Comparison of ENCODE assay signal across 8 mouse cellular contexts in genomic region chr15:100686989-100687388, GRCm38 (mm10). TPM values are rescaled to one million over a fixed set of nuclear protein-coding genes. Genes with fewer than 3 reads are reported as not detected.
DNase-seq lines count a peak whose midpoint lies in the region; ATAC-seq and TF ChIP-seq lines count a peak whose summit lies in the region.

No protein-coding gene starts in this region.

- H3K27ac ChIP-seq in left cerebral cortex, adult 2 months: no peak overlapping the region
- peak overlapping the region; percentile 45; the same call in 1 of the 2 replicates for H3K27ac ChIP-seq in stomach, postnatal 0 days (replicated peaks)
- no peak overlapping the region for H3K27ac ChIP-seq in forebrain, embryonic 11.5 days (ENCODE audit: low read depth, low read length)

- no peaks in the 10 kb centered on the region for H3K27me3 ChIP-seq in stomach, postnatal 0 days (ENCODE audit: control insufficient read depth, insufficient read depth, low read length)
- no peaks in the 10 kb centered on the region for H3K27me3 ChIP-seq in forebrain, embryonic 11.5 days (ENCODE audit: control insufficient read depth, insufficient read depth, low read length)

- no peak overlapping the region for H3K9ac ChIP-seq in stomach, postnatal 0 days (ENCODE audit: low read length)
- no peak overlapping the region for H3K9ac ChIP-seq in forebrain, embryonic 11.5 days (ENCODE audit: low read length)

- DNase-seq in left cerebral cortex, adult 2 months (ENCODE audit: extremely low spot score in 1 of 2, low spot score in 2 of 2): peak; percentile 28 to 58
- DNase-seq in left cerebral cortex, postnatal 10 days (ENCODE audit: extremely low spot score in 1 of 2, low spot score in 2 of 2): no peak
- peak; percentile 57 to 63 for DNase-seq in adrenal gland, adult 18-20 months (ENCODE audit: low spot score in 2 of 2)
- peak; percentile 58 for DNase-seq in liver
- DNase-seq in stomach, postnatal 0 days (ENCODE audit: low spot score): peak; percentile 73
- DNase-seq in forebrain, embryonic 11.5 days (ENCODE audit: low spot score): no peak
- no peak for DNase-seq in cerebellum, postnatal 14 days
- no peak for DNase-seq in heart, postnatal 14 days

- H3K4me1 ChIP-seq in stomach, postnatal 0 days (replicated peaks; ENCODE audit: control insufficient read depth, insufficient read depth): no peaks in the 10 kb centered on the region; the same call in 1 of the 2 replicates
- H3K4me1 ChIP-seq in forebrain, embryonic 11.5 days (replicated peaks; ENCODE audit: control insufficient read depth, insufficient read depth, low read length): no peaks in the 10 kb centered on the region

- intact Hi-C loops in left cerebral cortex, adult 2 months (cut with DNase I): no loop called here
- intact Hi-C loops in left cerebral cortex, postnatal 10 days (cut with DNase I): loop anchor here (10.0 kb wide), 1 partner anchor 162 kb away; no protein-coding TSS in a partner anchor
- intact Hi-C loops in heart, postnatal 14 days (cut with DNase I): loop anchor here (2.0 to 10.0 kb wide), 2 partner anchors 62 to 152 kb away; no protein-coding TSS in a partner anchor

- H3K4me2 ChIP-seq in stomach, postnatal 0 days (replicated peaks; ENCODE audit: low read depth): peak overlapping the region; percentile 31
- no peak overlapping the region for H3K4me2 ChIP-seq in forebrain, embryonic 11.5 days (ENCODE audit: low read depth, low read length, severe bottlenecking)

- TF ChIP-seq EP300 in stomach, postnatal 0 days (optimal IDR thresholded peaks at IDR 0.05): no peak

- no peaks in the 10 kb centered on the region for H3K36me3 ChIP-seq in stomach, postnatal 0 days (ENCODE audit: control insufficient read depth, insufficient read depth, low read length)
- no peaks in the 10 kb centered on the region for H3K36me3 ChIP-seq in forebrain, embryonic 11.5 days (ENCODE audit: control insufficient read depth, insufficient read depth, low read length)

- peak; percentile 62; the same call in 1 of the 2 replicates for ATAC-seq in stomach, postnatal 0 days (ENCODE audit: low FRiP score, low TSS enrichment)
- ATAC-seq in forebrain, embryonic 11.5 days (replicated peaks; ENCODE audit: low FRiP score): no peak

- H3K9me3 ChIP-seq in stomach, postnatal 0 days (ENCODE audit: control insufficient read depth, low read length): no peaks in the 10 kb centered on the region; the same call in 1 of the 2 replicates
- peaks cover 7% of the 10 kb centered on the region; the same call in 1 of the 2 replicates for H3K9me3 ChIP-seq in forebrain, embryonic 11.5 days (ENCODE audit: control insufficient read depth, low read length)

- no peak for TF ChIP-seq CTCF in left cerebral cortex, adult 2 months (IDR thresholded peaks at IDR 0.05)
- TF ChIP-seq CTCF in stomach, postnatal 0 days (IDR thresholded peaks at IDR 0.05; ENCODE audit: low read depth): no peak

- H3K4me3 ChIP-seq in left cerebral cortex, adult 2 months: no peak overlapping the region
- H3K4me3 ChIP-seq in stomach, postnatal 0 days (ENCODE audit: low read depth, low read length): no peak overlapping the region
- H3K4me3 ChIP-seq in forebrain, embryonic 11.5 days (ENCODE audit: low read depth, low read length): no peak overlapping the region

- 18% methylated on average over 12 of the region's 12 CpGs for WGBS in stomach, postnatal 0 days
- WGBS in forebrain, embryonic 11.5 days: 67% methylated on average over 12 of the region's 12 CpGs

RNA-seq across cellular contexts. Expression of gene Cela1, which starts 0.7 kb away (rescaled TPM):
- total RNA-seq in left cerebral cortex, adult 2 months (2021): 1 to 10 TPM; 2.4 to 3.3 TPM
- 1 to 10 TPM; 1.6 to 2.2 TPM for total RNA-seq in left cerebral cortex, postnatal 10 days (2021)
- total RNA-seq in adrenal gland, adult 18-20 months (2021): 10 to 100 TPM; 46.7 to 87.1 TPM
- polyA plus RNA-seq in stomach, postnatal 0 days (2015; fragmentation: Nextera tagmentation; extraction: Ambion mirVana): 22.3 and 24.1 TPM in 2 replicates
- 1.1 and 1.3 TPM in 2 replicates for polyA plus RNA-seq in forebrain, embryonic 11.5 days (2014; fragmentation: Nextera tagmentation; extraction: Ambion mirVana)
- 1 to 10 TPM in 1 of 2 experiments, under 1 TPM in 1; 0.51 to 1.1 TPM for total RNA-seq in heart, postnatal 14 days (2021)

RNA-seq across cellular contexts. Expression of gene Bin2, which starts 17.6 kb away (rescaled TPM):
- 1 to 10 TPM; 3.5 to 6.2 TPM for total RNA-seq in left cerebral cortex, adult 2 months (2021)
- total RNA-seq in left cerebral cortex, postnatal 10 days (2021): 1 to 10 TPM; 5.1 to 5.6 TPM
- 1 to 10 TPM; 1.8 to 4.3 TPM for total RNA-seq in adrenal gland, adult 18-20 months (2021)
- 1.3 and 2.3 TPM in 2 replicates for polyA plus RNA-seq in stomach, postnatal 0 days (2015; fragmentation: Nextera tagmentation; extraction: Ambion mirVana)
- 3.9 and 5.4 TPM in 2 replicates for polyA plus RNA-seq in forebrain, embryonic 11.5 days (2014; fragmentation: Nextera tagmentation; extraction: Ambion mirVana)
- 1 to 10 TPM; 1.8 to 3.9 TPM for total RNA-seq in heart, postnatal 14 days (2021)

RNA-seq across cellular contexts. Expression of gene Galnt6, which starts 42.2 kb away (rescaled TPM):
- 1 to 10 TPM; 4.8 to 4.9 TPM for total RNA-seq in left cerebral cortex, adult 2 months (2021)
- under 1 TPM; 0.47 to 0.69 TPM for total RNA-seq in left cerebral cortex, postnatal 10 days (2021)
- 1 to 10 TPM; 4.2 to 5.6 TPM for total RNA-seq in adrenal gland, adult 18-20 months (2021)
- polyA plus RNA-seq in stomach, postnatal 0 days (2015; fragmentation: Nextera tagmentation; extraction: Ambion mirVana): 9.5 and 11.0 TPM in 2 replicates
- 0.12 and 0.20 TPM in 2 replicates for polyA plus RNA-seq in forebrain, embryonic 11.5 days (2014; fragmentation: Nextera tagmentation; extraction: Ambion mirVana)
- total RNA-seq in heart, postnatal 14 days (2021): 1 to 10 TPM; 1.5 to 1.8 TPM

RNA-seq across cellular contexts. Expression of gene Smagp, which starts 50.2 kb away (rescaled TPM):
- total RNA-seq in left cerebral cortex, adult 2 months (2021): 1 to 10 TPM; 1.6 to 2.9 TPM
- 1 to 10 TPM; 2.4 to 2.6 TPM for total RNA-seq in left cerebral cortex, postnatal 10 days (2021)
- total RNA-seq in adrenal gland, adult 18-20 months (2021): 10 to 100 TPM; 41.3 to 51.6 TPM
- 94.8 and 103 TPM in 2 replicates for polyA plus RNA-seq in stomach, postnatal 0 days (2015; fragmentation: Nextera tagmentation; extraction: Ambion mirVana)
- 3.7 and 4.1 TPM in 2 replicates for polyA plus RNA-seq in forebrain, embryonic 11.5 days (2014; fragmentation: Nextera tagmentation; extraction: Ambion mirVana)
- 10 to 100 TPM; 14.8 to 17.1 TPM for total RNA-seq in heart, postnatal 14 days (2021)

Comparison
In these comparisons a context has a peak if more than half of its experiments do, and no peak if none do; other contexts are left out.
1. DNase-seq: peak in left cerebral cortex, adult 2 months (2 of 2), adrenal gland, adult 18-20 months (2 of 2), liver (single experiment) and stomach, postnatal 0 days (single experiment); none in left cerebral cortex, postnatal 10 days (0 of 2), forebrain, embryonic 11.5 days (single experiment), cerebellum, postnatal 14 days (0 of 2) and heart, postnatal 14 days (0 of 2).
2. RNA of gene Cela1, which starts 0.7 kb away (total RNA-seq): 46.7 to 87.1 TPM in adrenal gland, adult 18-20 months; 2.4 to 3.3 TPM in left cerebral cortex, adult 2 months, 1.6 to 2.2 TPM in left cerebral cortex, postnatal 10 days and 0.51 to 1.1 TPM in heart, postnatal 14 days; every median in the first group is over 10 times any median in the second.